Mouse (Mus musculus) olfactory bulb, adult 2 months (tissue): ENCODE data around the gene Samd10.

Experiments used
- CTCF ChIP-seq: fragments of 200-500 bp; IDR thresholded peaks from 2 replicates; pipeline ENCODE4 v1.5.1; 2012; ENCODE audit warnings: low read depth, mild to moderate bottlenecking, low read length, moderate library complexity; ENCODE audit not compliant: insufficient read depth
- POLR2A ChIP-seq: fragments of 200-500 bp; IDR thresholded peaks from 2 replicates; pipeline ENCODE4 v1.6.1; 2012; ENCODE audit warnings: mild to moderate bottlenecking, low read depth, low read length, moderate library complexity; ENCODE audit not compliant: insufficient read depth

DNA sequence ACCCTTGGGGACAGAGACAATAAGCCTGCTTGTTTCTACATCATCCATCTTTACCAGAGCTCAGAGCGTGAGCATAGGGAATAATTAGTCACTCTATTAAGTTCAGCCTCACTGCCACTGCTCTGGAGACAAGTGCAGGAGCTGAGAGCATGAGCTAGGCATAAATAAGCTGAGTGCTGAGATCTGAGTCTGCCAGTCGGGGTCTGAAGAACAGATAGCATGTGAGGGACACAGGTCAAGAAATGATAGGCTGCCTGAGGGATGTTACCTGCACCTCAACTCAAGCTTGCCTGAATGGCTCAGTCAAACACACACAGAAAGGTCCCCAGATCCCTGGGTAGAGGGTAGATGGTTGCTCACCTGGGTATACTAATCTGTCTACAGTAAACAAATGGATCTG is 21.9 kb downstream of the Samd10 start:
- no peak for TF ChIP-seq POLR2A
- no peak for TF ChIP-seq CTCF
